Mouse (Mus musculus) heart, embryonic 15.5 days (tissue): ENCODE data around the gene Olfr1420. TPM values are rescaled to one million over a fixed set of nuclear protein-coding genes. Genes with fewer than 3 reads are reported as not detected.
"Not testable (repeated sequence)": the region's sequence is repeated elsewhere in the genome, so short reads cannot be mapped to it uniquely, and the experiment has no call there.

Experiments
- ATAC-seq: fragments of 200-750 bp; cut with Nextera tagmentation; replicated peaks from 2 replicates; pipeline ENCODE4 v1.8.0; 2017; ENCODE audit warnings: low read depth, moderate TSS enrichment; ENCODE audit not compliant: insufficient number of reproducible peaks, insufficient read depth, low FRiP score
- H3K27ac ChIP-seq: fragments of 300-500 bp; sonication (generic); 2 replicates; pipeline ENCODE4 v1.5.1; 2015; ENCODE audit warnings: mild to moderate bottlenecking, inconsistent platforms
- H3K27me3 ChIP-seq: fragments of 300-500 bp; sonication (generic); 2 replicates; pipeline ENCODE4 v1.6.1; 2015; ENCODE audit warnings: inconsistent platforms
- H3K36me3 ChIP-seq: fragments of 300-500 bp; sonication (generic); 2 replicates; pipeline ENCODE4 v1.6.1; 2015; ENCODE audit warnings: mild to moderate bottlenecking, inconsistent platforms
- H3K4me1 ChIP-seq: fragments of 300-500 bp; sonication (generic); replicated peaks from 2 replicates; pipeline ENCODE4 v1.6.1; 2015; ENCODE audit warnings: inconsistent platforms
- H3K4me2 ChIP-seq: fragments of 300-500 bp; sonication (generic); 2 replicates; pipeline ENCODE4 v1.6.1; 2015; ENCODE audit warnings: inconsistent platforms, mild to moderate bottlenecking, moderate library complexity
- H3K4me3 ChIP-seq: fragments of 300-500 bp; sonication (generic); 2 replicates; pipeline ENCODE4 v1.5.1; 2015; ENCODE audit warnings: mild to moderate bottlenecking, inconsistent platforms
- H3K9ac ChIP-seq: fragments of 300-500 bp; sonication (generic); 2 replicates; pipeline ENCODE4 v1.6.1; 2015; ENCODE audit warnings: mild to moderate bottlenecking, inconsistent platforms
- H3K9me3 ChIP-seq: fragments of 300-500 bp; sonication (generic); replicated peaks from 2 replicates; pipeline ENCODE4 v1.6.1; 2016; ENCODE audit warnings: inconsistent platforms
- whole genome bisulfite sequencing: fragments of 180-500 bp; shearing (Covaris S2); methylation state at CpG from one replicate; pipeline ENCODE4 v1.1.7; 2015; ENCODE audit warnings: mixed read lengths; 5-methylcytosine and 5-hydroxymethylcytosine counted together
- microRNA-seq: library from miRNA; unstranded; fragments of <30 nt; microRNA quantifications from one replicate; pipeline ENCODE4, GENCODE M21; 2016
- polyA plus RNA-seq: library from polyadenylated mRNA; unstranded; fragments of >200 nt; fragmentation: Nextera tagmentation; extraction: Ambion mirVana; gene quantifications from 2 replicates; pipeline ENCODE4 v1.2.1, GENCODE M21; 2015

Olfr1420 gene
- polyA plus RNA-seq, 1 experiment from 2014 or later: 0.05 TPM

DNA sequence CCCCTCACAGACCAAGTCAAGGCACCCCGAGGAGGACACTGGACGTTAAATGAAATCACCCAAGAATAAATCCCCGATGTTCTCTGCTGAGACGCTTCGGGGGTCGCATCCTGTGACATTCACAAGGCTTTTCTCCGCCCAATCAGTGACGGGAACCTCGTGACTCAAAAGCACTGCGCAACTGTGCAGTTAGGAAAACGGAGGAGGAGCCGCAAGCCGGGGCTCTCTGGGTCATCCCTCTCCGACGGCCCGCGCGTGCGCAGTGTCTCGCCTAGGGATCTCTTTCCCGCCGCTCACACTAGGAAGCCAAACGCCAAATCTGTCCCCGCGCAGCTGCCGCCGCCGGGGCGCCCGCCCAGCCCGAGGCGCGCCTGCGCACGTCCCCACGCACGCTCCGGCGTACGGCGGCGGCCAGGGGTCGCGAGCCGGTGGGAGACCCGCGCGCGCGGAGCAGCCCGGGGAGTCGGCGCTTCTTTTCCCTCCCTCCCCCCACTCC is 25.7 kb downstream of the Olfr1420 start, which contains the start of gene Patl1:
Gene Patl1, plus strand, starts transcription at position 363 of the 496 bp plus-strand sequence.
- Histone ChIP-seq H3K36me3 (peaks cover 9% of the 10 kb centered on the region; the same call in 1 of the 2 replicates), H3K27ac (peak within 1 kb of the TSS; percentile 95), H3K4me3 (peak within 1 kb of the TSS; percentile 92), H3K9ac (peak within 1 kb of the TSS; percentile 90), H3K9me3 (no peaks in the 10 kb centered on the region), H3K4me1 (peaks cover 24% of the 10 kb centered on the region), H3K27me3 (no peaks in the 10 kb centered on the region), H3K4me2 (peak within 1 kb of the TSS; percentile 69)
- under 1% methylated on average over 52 of the region's 53 CpGs for WGBS
- peak; percentile 97 for ATAC-seq

DNA sequence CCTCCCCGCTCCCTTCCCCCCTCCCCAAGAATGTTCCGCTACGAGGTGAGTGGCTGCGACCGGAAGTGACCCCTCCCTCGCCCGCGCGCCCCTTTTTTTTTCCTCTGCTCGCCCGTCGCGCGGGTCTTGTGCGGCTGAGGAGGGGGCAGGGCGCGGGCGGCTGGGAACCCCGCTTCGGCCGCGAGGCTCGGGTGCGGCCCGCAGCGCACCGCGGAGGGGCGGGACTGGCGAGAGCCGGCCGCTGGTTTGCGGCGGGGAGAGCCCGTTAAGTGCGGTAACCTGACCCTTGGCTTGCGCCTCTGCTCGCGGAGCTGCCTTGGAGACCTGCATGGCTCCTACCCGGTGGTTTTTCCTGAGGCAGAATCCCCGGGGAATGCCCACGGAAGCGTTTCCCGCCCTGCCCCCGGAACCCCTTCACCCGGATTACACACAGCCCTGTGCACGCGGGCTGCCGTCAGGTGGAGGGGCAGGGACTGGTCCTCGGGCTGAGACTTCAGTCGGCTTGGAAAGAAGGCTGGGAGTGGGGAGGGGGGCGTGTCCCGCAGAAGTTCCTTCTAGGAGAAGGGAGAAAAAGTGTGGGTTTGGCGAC is 26.3 kb downstream of the Olfr1420 start:
- Histone ChIP-seq H3K9me3 (no peaks in the 10 kb centered on the region), H3K4me2 (peak overlapping the region; percentile 65), H3K36me3 (peaks cover 9% of the 10 kb centered on the region; the same call in 1 of the 2 replicates), H3K27me3 (no peaks in the 10 kb centered on the region), H3K4me1 (peaks cover 27% of the 10 kb centered on the region), H3K4me3 (peak overlapping the region; percentile 92), H3K27ac (peak overlapping the region; percentile 95), H3K9ac (peak overlapping the region; percentile 90)
- ATAC-seq: peak; percentile 48
- WGBS: 0% methylated on average over 31 of the region's 54 CpGs

DNA sequence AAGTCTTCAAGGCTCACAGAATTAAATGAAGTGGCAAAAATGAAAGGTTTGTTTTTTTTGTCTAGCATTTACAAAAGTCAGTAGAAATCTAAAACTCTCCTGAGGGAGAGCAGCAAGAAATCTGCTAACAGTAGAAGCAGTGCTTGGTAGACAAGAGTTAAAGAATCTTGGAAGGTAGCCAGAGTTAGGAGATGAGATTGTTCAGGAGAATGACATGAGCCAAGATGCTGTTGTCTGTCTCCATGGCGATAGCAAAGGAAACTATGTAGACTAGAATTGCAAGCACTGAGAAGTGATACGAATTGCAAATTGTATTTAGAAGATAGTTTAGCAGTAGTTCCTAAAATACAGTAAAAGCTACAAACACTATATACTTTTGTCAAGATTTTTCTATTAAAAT is 29.4 kb downstream of the Olfr1420 start:
- H3K9ac ChIP-seq: no peak overlapping the region
- no peak overlapping the region for H3K4me3 ChIP-seq
- peaks cover 19% of the 10 kb centered on the region for H3K36me3 ChIP-seq
- no peaks in the 10 kb centered on the region for H3K27me3 ChIP-seq
- H3K9me3 ChIP-seq: no peaks in the 10 kb centered on the region
- ATAC-seq: no peak
- H3K27ac ChIP-seq: no peak overlapping the region
- WGBS: 12% methylated on average over 2 of the region's 2 CpGs
- H3K4me2 ChIP-seq: no peak overlapping the region
- H3K4me1 ChIP-seq: peaks cover 27% of the 10 kb centered on the region

DNA sequence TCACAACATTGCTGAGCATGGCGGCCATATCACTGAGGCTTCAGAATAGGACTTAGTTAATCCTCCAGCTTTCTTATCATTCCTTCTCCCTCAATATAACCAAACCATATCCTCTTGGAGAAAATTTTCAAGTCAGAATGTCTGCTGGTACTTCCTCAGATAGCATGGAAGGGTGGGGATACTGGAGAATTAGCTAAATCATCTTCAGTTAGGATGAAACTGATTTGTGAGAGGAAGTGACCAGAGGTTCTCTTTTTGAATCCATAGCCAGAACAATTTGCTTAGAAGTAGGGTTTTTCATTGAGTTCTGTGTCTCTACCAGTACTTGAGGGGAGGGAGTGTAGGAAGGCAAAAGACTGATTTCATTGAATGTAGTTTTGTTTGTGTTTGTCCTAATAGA is 35.7 kb downstream of the Olfr1420 start:
- no peak overlapping the region for H3K27ac ChIP-seq
- H3K4me1 ChIP-seq: 0 out of 2 replicates have a peak, but pooled peaks cover 3% of the 10 kb centered on the region
- no peaks in the 10 kb centered on the region for H3K27me3 ChIP-seq
- H3K4me3 ChIP-seq: no peak overlapping the region
- H3K36me3 ChIP-seq: peaks cover 67% of the 10 kb centered on the region
- 93% methylated on average over 1 of the region's 1 CpGs for WGBS
- H3K9me3 ChIP-seq: no peaks in the 10 kb centered on the region
- H3K4me2 ChIP-seq: no peak overlapping the region
- no peak overlapping the region for H3K9ac ChIP-seq
- no peak for ATAC-seq

DNA sequence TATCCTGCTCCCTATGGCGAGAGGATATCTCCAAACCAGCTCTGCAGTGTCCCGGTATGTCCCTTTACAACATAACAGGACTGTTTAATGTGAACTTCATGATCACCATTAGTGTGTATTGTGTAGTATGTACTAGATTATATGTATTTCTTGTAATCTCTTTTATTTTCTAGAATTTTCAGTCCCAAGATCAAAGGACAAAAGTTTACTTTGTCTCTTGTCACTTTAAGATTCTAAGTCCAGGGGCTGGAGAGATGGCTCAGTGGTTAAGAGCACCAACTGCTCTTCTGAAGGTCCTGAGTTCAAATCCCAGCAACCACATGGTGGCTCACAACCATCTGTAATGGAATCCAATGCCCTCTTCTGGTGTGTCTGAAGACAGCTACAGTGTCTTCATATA is 36.1 kb downstream of the Olfr1420 start:
- not testable (repeated sequence) for H3K9ac ChIP-seq, H3K4me3 ChIP-seq, H3K27me3 ChIP-seq, ATAC-seq, H3K4me2 ChIP-seq, H3K4me1 ChIP-seq, H3K27ac ChIP-seq, H3K9me3 ChIP-seq
- peaks cover 71% of the 10 kb centered on the region for H3K36me3 ChIP-seq
- WGBS: 96% methylated on average over 2 of the region's 2 CpGs

DNA sequence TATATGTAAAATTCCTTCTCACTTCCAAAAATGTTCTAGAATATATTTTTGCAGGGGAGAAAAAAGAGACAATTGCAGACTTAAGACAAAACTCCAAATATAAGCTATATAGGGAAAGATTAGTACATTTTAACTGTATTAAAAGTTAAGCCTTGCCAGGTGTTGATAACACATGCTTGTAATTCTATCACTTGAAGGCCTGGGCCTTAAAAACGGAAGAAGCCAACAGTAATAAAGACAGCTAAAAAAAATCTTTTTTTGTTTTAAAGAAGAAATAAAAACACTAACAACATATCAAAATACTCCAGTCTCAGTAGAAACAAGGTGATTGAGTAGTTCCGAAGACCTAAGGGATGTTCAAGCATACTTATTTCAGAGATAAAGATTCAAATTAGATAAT is 40.0 kb downstream of the Olfr1420 start:
- no peaks in the 10 kb centered on the region for H3K9me3 ChIP-seq
- H3K4me1 ChIP-seq: no peaks in the 10 kb centered on the region
- peaks cover 86% of the 10 kb centered on the region for H3K36me3 ChIP-seq
- no peak overlapping the region for H3K27ac ChIP-seq
- H3K4me2 ChIP-seq: no peak overlapping the region
- H3K4me3 ChIP-seq: no peak overlapping the region
- 82% methylated on average over 2 of the region's 2 CpGs for WGBS
- ATAC-seq: no peak
- no peaks in the 10 kb centered on the region for H3K27me3 ChIP-seq
- no peak overlapping the region for H3K9ac ChIP-seq

DNA sequence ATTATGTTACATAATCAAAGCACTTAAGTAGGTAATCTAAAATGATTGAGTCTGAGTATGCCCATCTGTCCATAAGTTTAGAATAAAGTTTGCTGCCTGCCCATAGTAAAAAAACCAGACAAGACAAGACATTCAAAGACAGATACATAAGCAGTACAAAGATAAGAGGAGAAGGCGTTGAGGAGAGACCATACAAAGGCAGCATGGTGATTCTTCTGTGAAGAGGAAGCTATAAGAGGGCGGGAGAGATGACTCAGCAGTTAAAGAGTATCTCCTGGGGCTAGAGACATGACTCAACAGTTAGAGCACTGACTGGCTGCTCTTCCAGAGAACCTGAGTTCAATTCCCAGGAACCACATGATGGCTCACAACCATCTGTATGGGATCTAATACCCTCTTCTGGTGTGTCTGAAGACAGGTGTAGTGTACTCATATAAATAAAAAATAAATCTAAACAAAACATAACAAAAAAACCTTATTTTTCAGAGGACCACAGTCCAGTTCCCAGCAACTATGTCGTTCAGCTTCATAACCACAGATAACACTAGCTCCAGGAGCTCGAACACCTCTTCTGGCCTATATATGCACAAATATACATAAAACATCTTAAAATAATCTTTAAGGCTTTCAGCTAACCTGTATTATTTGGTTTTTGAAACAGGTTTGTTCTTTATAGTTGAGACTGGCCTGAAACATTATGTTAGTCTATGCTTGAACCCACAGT is 41.8 kb downstream of the Olfr1420 start:
- H3K4me3 ChIP-seq: no peak overlapping the region
- no peaks in the 10 kb centered on the region for H3K9me3 ChIP-seq
- no peak for ATAC-seq
- WGBS: 83% methylated on average over 4 of the region's 4 CpGs
- no peak overlapping the region for H3K4me2 ChIP-seq
- peaks cover 86% of the 10 kb centered on the region for H3K36me3 ChIP-seq
- no peak overlapping the region for H3K27ac ChIP-seq
- no peaks in the 10 kb centered on the region for H3K4me1 ChIP-seq
- no peaks in the 10 kb centered on the region for H3K27me3 ChIP-seq
- no peak overlapping the region for H3K9ac ChIP-seq

DNA sequence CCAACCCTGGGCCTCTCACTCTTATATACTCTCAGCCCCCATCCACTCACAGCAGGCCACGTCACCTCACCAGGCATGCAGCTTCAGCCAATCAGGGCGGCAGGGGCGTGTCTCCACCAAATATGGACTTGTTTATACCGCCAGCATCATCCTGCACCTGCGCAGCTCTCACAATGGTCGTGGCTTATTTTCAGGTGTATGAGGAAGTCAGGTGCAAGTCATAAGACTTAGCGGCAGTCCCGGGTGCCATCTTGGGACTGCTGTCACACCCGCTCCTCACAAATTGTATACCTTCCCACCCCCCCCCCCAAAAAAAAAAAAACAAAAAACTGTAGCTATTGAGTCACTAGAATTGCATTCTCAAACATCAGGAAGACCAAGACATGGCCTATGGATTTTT is 60.1 kb downstream of the Olfr1420 start:
- H3K27ac ChIP-seq, H3K4me1 ChIP-seq, H3K4me3 ChIP-seq, H3K9me3 ChIP-seq, ATAC-seq, H3K4me2 ChIP-seq, H3K9ac ChIP-seq, H3K27me3 ChIP-seq: not testable (repeated sequence)
- peaks cover 36% of the 10 kb centered on the region for H3K36me3 ChIP-seq
- WGBS: 93% methylated on average over 9 of the region's 9 CpGs

Small RNAs within 50 kb of the gene (microRNA-seq; reads per million reads assigned to microRNA genes)
- 7.4 reads per million, percentile 22 among the genes with 10 or more reads in this experiment for gene Mir6994

Other genes starting within 250 kb of the Olfr1420 start
- gene Ms4a3, start 245.7 kb upstream of the Olfr1420 start, polyA plus RNA-seq: 0.14 TPM in 1 of 2 replicates, not detected in the other
- gene Oosp2, start 226.0 kb upstream of the Olfr1420 start, polyA plus RNA-seq: not detected in 2 replicates
- gene Oosp1, start 195.4 kb upstream of the Olfr1420 start, polyA plus RNA-seq: not detected in 2 replicates
- gene Oosp3, start 189.5 kb upstream of the Olfr1420 start, polyA plus RNA-seq: not detected in 2 replicates
- not detected in 2 replicates for gene Gif, start 139.0 kb upstream of the Olfr1420 start, polyA plus RNA-seq
- 59.4 and 66.6 TPM in 2 replicates for gene Mrpl16, start 116.2 kb upstream of the Olfr1420 start, polyA plus RNA-seq
- 4.3 and 5.9 TPM in 2 replicates for gene Stx3, start 67.2 kb upstream of the Olfr1420 start, polyA plus RNA-seq
- gene Olfr1417, start 47.3 kb upstream of the Olfr1420 start, polyA plus RNA-seq: not detected in 2 replicates
- not detected in 2 replicates for gene Olfr1418, start 25.5 kb upstream of the Olfr1420 start, polyA plus RNA-seq
- not detected in 2 replicates for gene Olfr1419, start 11.5 kb upstream of the Olfr1420 start, polyA plus RNA-seq
- 17.2 and 17.3 TPM in 2 replicates for gene Patl1, start 25.8 kb downstream of the Olfr1420 start, polyA plus RNA-seq
- 4.3 and 4.4 TPM in 2 replicates for gene Osbp, start 79.4 kb downstream of the Olfr1420 start, polyA plus RNA-seq
- 0.03 TPM in 1 of 2 replicates, not detected in the other for gene Olfr1423, start 154.8 kb downstream of the Olfr1420 start, polyA plus RNA-seq
- gene Olfr1424, start 176.1 kb downstream of the Olfr1420 start, polyA plus RNA-seq: not detected in 2 replicates
- not detected in 2 replicates for gene Olfr1425, start 191.2 kb downstream of the Olfr1420 start, polyA plus RNA-seq
- gene Olfr1426, start 205.4 kb downstream of the Olfr1420 start, polyA plus RNA-seq: not detected in 2 replicates
- not detected in 2 replicates for gene Olfr1427, start 216.8 kb downstream of the Olfr1420 start, polyA plus RNA-seq
- not detected in 2 replicates for gene Olfr1428, start 229.3 kb downstream of the Olfr1420 start, polyA plus RNA-seq
- gene Olfr76, start 236.6 kb downstream of the Olfr1420 start, polyA plus RNA-seq: not detected in 2 replicates